Mouse (Mus musculus) bone marrow, adult 2 months (tissue): Measurements from ENCODE around the gene Tnfsf8.

Experiments used
- CTCF ChIP-seq: fragments of 200-500 bp; IDR thresholded peaks from 2 replicates; pipeline ENCODE4 v1.5.1; 2011; ENCODE audit warnings: low read length, control low read depth; ENCODE audit not compliant: control insufficient read depth, insufficient read depth
- POLR2A ChIP-seq: fragments of 200-500 bp; IDR thresholded peaks from 2 replicates; pipeline ENCODE4 v1.6.1; 2011; ENCODE audit warnings: low read depth, mild to moderate bottlenecking, control low read depth, low read length, borderline replicate concordance; ENCODE audit not compliant: control insufficient read depth

GRCm38 (mm10) chr4:63907473-63907872 lies 46.3 kb upstream of the Tnfsf8 start:
- no peak for TF ChIP-seq POLR2A
- no peak for TF ChIP-seq CTCF
